Mouse (Mus musculus) adrenal gland, postnatal 25 days (tissue): ENCODE results near the gene Evc2. TPM values are rescaled to one million over a fixed set of nuclear protein-coding genes. Genes with fewer than 3 reads are reported as not detected.

Experiments used
- total RNA-seq: library from RNA; stranded (reverse); gene quantifications from 2 replicates; pipeline ENCODE4 v1.2.3, GENCODE M21; 2021

The Evc2 gene
- total RNA-seq, 1 experiment from 2014 or later = 21.4 TPM

Other genes with a start within 250 kb of the Evc2 start
- gene Crmp1, start 96.6 kb upstream of the Evc2 start, total RNA-seq = 5.0 and 9.5 TPM in 2 replicates
- gene Evc, start 1.6 kb upstream of the Evc2 start, total RNA-seq = 12.5 and 16.9 TPM in 2 replicates